Mouse (Mus musculus): ENCODE data around the gene Cers6. TPM values are rescaled to one million over a fixed set of nuclear protein-coding genes. Genes with fewer than 3 reads are reported as not detected.

The Cers6 gene
- total RNA-seq, 1 experiment from 2014 or later, result 51.2 TPM

GRCm38 (mm10) chr2:68949137-68949536 lies 87.9 kb downstream of the Cers6 start:
- ATAC-seq (replicated peaks; ENCODE audit: insufficient number of reproducible peaks, low FRiP score, low TSS enrichment, poor library complexity, severe bottlenecking), result no peak

- ATAC-seq (replicated peaks; ENCODE audit: insufficient number of reproducible peaks, low FRiP score, low TSS enrichment, poor library complexity, severe bottlenecking), result no peak
Measured at GRCm38 (mm10) chr2:68949728-68950127, 88.5 kb downstream of the Cers6 start.

GRCm38 (mm10) chr2:68951706-68952105 lies 90.5 kb downstream of the Cers6 start:
- ATAC-seq (replicated peaks; ENCODE audit: insufficient number of reproducible peaks, low FRiP score, low TSS enrichment, poor library complexity, severe bottlenecking), result no peak

GRCm38 (mm10) chr2:68953688-68954087 lies 92.4 kb downstream of the Cers6 start:
- ATAC-seq (replicated peaks; ENCODE audit: insufficient number of reproducible peaks, low FRiP score, low TSS enrichment, poor library complexity, severe bottlenecking), result no peak

GRCm38 (mm10) chr2:68955496-68955895 lies 94.3 kb downstream of the Cers6 start:
- no peak for ATAC-seq (replicated peaks; ENCODE audit: insufficient number of reproducible peaks, low FRiP score, low TSS enrichment, poor library complexity, severe bottlenecking)

- no peak for ATAC-seq (replicated peaks; ENCODE audit: insufficient number of reproducible peaks, low FRiP score, low TSS enrichment, poor library complexity, severe bottlenecking)
Measured at GRCm38 (mm10) chr2:68956146-68956545, 94.9 kb downstream of the Cers6 start.

GRCm38 (mm10) chr2:68957831-68958230 lies 96.6 kb downstream of the Cers6 start:
- no peak for ATAC-seq (replicated peaks; ENCODE audit: insufficient number of reproducible peaks, low FRiP score, low TSS enrichment, poor library complexity, severe bottlenecking)

- ATAC-seq (replicated peaks; ENCODE audit: insufficient number of reproducible peaks, low FRiP score, low TSS enrichment, poor library complexity, severe bottlenecking), result no peak
Measured at GRCm38 (mm10) chr2:68959573-68959972, 98.3 kb downstream of the Cers6 start.

- ATAC-seq (replicated peaks; ENCODE audit: insufficient number of reproducible peaks, low FRiP score, low TSS enrichment, poor library complexity, severe bottlenecking), result no peak
Measured at GRCm38 (mm10) chr2:68960060-68960459, 98.8 kb downstream of the Cers6 start.

GRCm38 (mm10) chr2:68960620-68961019 lies 99.4 kb downstream of the Cers6 start:
- no peak for ATAC-seq (replicated peaks; ENCODE audit: insufficient number of reproducible peaks, low FRiP score, low TSS enrichment, poor library complexity, severe bottlenecking)

- ATAC-seq (replicated peaks; ENCODE audit: insufficient number of reproducible peaks, low FRiP score, low TSS enrichment, poor library complexity, severe bottlenecking), result no peak
Measured at GRCm38 (mm10) chr2:68966360-68966759, 105.1 kb downstream of the Cers6 start.

GRCm38 (mm10) chr2:68968028-68968427 lies 106.8 kb downstream of the Cers6 start:
- no peak for ATAC-seq (replicated peaks; ENCODE audit: insufficient number of reproducible peaks, low FRiP score, low TSS enrichment, poor library complexity, severe bottlenecking)

- no peak for ATAC-seq (replicated peaks; ENCODE audit: insufficient number of reproducible peaks, low FRiP score, low TSS enrichment, poor library complexity, severe bottlenecking)
Measured at GRCm38 (mm10) chr2:68971840-68972239, 110.6 kb downstream of the Cers6 start.

- ATAC-seq (replicated peaks; ENCODE audit: insufficient number of reproducible peaks, low FRiP score, low TSS enrichment, poor library complexity, severe bottlenecking), result no peak
Measured at GRCm38 (mm10) chr2:68973753-68974152, 112.5 kb downstream of the Cers6 start.

- no peak for ATAC-seq (replicated peaks; ENCODE audit: insufficient number of reproducible peaks, low FRiP score, low TSS enrichment, poor library complexity, severe bottlenecking)
Measured at GRCm38 (mm10) chr2:68975286-68975685, 114.0 kb downstream of the Cers6 start.

- no peak for ATAC-seq (replicated peaks; ENCODE audit: insufficient number of reproducible peaks, low FRiP score, low TSS enrichment, poor library complexity, severe bottlenecking)
Measured at GRCm38 (mm10) chr2:68975780-68976179, 114.5 kb downstream of the Cers6 start.

GRCm38 (mm10) chr2:68978244-68978643 lies 117.0 kb downstream of the Cers6 start:
- no peak for ATAC-seq (replicated peaks; ENCODE audit: insufficient number of reproducible peaks, low FRiP score, low TSS enrichment, poor library complexity, severe bottlenecking)

- ATAC-seq (replicated peaks; ENCODE audit: insufficient number of reproducible peaks, low FRiP score, low TSS enrichment, poor library complexity, severe bottlenecking), result peak; percentile 93
Measured at GRCm38 (mm10) chr2:68978660-68979604, 117.7 kb downstream of the Cers6 start.

- ATAC-seq (replicated peaks; ENCODE audit: insufficient number of reproducible peaks, low FRiP score, low TSS enrichment, poor library complexity, severe bottlenecking), result no peak
Measured at GRCm38 (mm10) chr2:68981302-68981701, 120.1 kb downstream of the Cers6 start.

- ATAC-seq (replicated peaks; ENCODE audit: insufficient number of reproducible peaks, low FRiP score, low TSS enrichment, poor library complexity, severe bottlenecking), result no peak
Measured at GRCm38 (mm10) chr2:68981756-68982409, 120.6 kb downstream of the Cers6 start.

Measured in monocyte, adult 5-6 weeks (primary cell).